ENCODE assay signal across 8 mouse cellular contexts in the genomic region with DNA sequence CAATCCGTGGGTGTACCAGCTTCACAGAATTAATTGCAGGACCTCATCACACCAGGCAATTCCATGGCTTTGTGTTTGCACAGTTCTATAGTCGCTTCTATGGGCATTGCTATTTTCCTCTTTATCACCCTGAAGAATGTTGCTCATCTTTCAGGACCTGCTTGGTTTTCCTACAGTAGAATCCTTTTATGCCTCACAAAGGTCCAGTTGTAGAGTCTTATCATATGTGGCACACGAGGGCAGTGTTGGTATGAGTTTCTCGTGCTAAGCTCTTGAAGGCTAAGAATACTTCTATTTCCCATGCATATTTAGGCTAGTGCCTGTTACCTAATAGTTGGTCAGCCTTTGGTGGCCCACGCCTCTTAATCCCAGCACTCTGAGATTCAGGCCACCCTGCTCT. TPM values are rescaled to one million over a fixed set of nuclear protein-coding genes. Genes with fewer than 3 reads are reported as not detected.
DNase-seq lines count a peak whose midpoint lies in the region; ATAC-seq and TF ChIP-seq lines count a peak whose summit lies in the region.

No protein-coding gene starts in this region.

- peak overlapping the region; percentile 94 for H3K4me3 ChIP-seq in kidney, adult 2 months (ENCODE audit: insufficient read depth, low read depth, low read length)
- peak overlapping the region; percentile 67 for H3K4me3 ChIP-seq in hindbrain, embryonic 12.5 days
- H3K4me3 ChIP-seq in midbrain, embryonic 10.5 days: peak overlapping the region; percentile 65

- TF ChIP-seq POLR2A in kidney, adult 2 months (IDR thresholded peaks at IDR 0.05; ENCODE audit: low read depth, low read length): no peak

- no peak for ATAC-seq in hindbrain, embryonic 12.5 days (ENCODE audit: low FRiP score)

- H3K4me2 ChIP-seq in hindbrain, embryonic 12.5 days (replicated peaks): peak overlapping the region; percentile 62

- no peaks in the 10 kb centered on the region for H3K9me3 ChIP-seq in hindbrain, embryonic 12.5 days (replicated peaks)
- H3K9me3 ChIP-seq in midbrain, embryonic 10.5 days (replicated peaks): no peaks in the 10 kb centered on the region

- H3K27ac ChIP-seq in kidney, adult 2 months (ENCODE audit: insufficient read depth, low read depth, low read length): no peak overlapping the region
- no peak overlapping the region for H3K27ac ChIP-seq in hindbrain, embryonic 12.5 days
- H3K27ac ChIP-seq in midbrain, embryonic 10.5 days (replicated peaks): peak overlapping the region; percentile 91

- WGBS in kidney, adult 2 months: 18% methylated on average over 5 of the region's 5 CpGs
- WGBS in hindbrain, embryonic 12.5 days: 51% methylated on average over 5 of the region's 5 CpGs
- 62% methylated on average over 5 of the region's 5 CpGs for WGBS in midbrain, embryonic 10.5 days

- no peaks in the 10 kb centered on the region for H3K36me3 ChIP-seq in kidney, adult 2 months (ENCODE audit: control insufficient read depth, insufficient read depth, low read length)
- no peaks in the 10 kb centered on the region for H3K36me3 ChIP-seq in hindbrain, embryonic 12.5 days
- H3K36me3 ChIP-seq in midbrain, embryonic 10.5 days: peaks cover 38% of the 10 kb centered on the region

- no peaks in the 10 kb centered on the region for H3K27me3 ChIP-seq in kidney, adult 2 months (replicated peaks; ENCODE audit: control insufficient read depth, insufficient read depth, low read length)
- no peaks in the 10 kb centered on the region for H3K27me3 ChIP-seq in hindbrain, embryonic 12.5 days
- peaks cover 14% of the 10 kb centered on the region for H3K27me3 ChIP-seq in midbrain, embryonic 10.5 days (ENCODE audit: low read depth, poor library complexity, severe bottlenecking)

- DNase-seq in kidney, adult 2 months: peak; percentile 23
- no peak for DNase-seq in kidney, postnatal 10 days
- DNase-seq in Muller cell, postnatal 12 days (ENCODE audit: inconsistent ontology term): peak; percentile 31
- no peak for DNase-seq in midbrain, embryonic 10.5 days (ENCODE audit: low spot score)
- DNase-seq in spleen, adult 18-20 months: no peak
- no peak for DNase-seq in spleen, adult 12 weeks (ENCODE audit: low spot score)
- no peak for DNase-seq in embryo, embryonic 11 days

- peak overlapping the region; percentile 83 for H3K9ac ChIP-seq in hindbrain, embryonic 12.5 days

- peaks cover 7% of the 10 kb centered on the region for H3K4me1 ChIP-seq in kidney, adult 2 months (ENCODE audit: control insufficient read depth, insufficient read depth, low read length)
- H3K4me1 ChIP-seq in hindbrain, embryonic 12.5 days: peaks cover 18% of the 10 kb centered on the region
- H3K4me1 ChIP-seq in midbrain, embryonic 10.5 days: peaks cover 33% of the 10 kb centered on the region

- TF ChIP-seq CTCF in kidney, adult 2 months (conservative IDR thresholded peaks at IDR 0.05; ENCODE audit: insufficient read depth, insufficient read length, low read depth, low read length): no peak

RNA-seq across cellular contexts. Expression of gene Pced1a, which starts 0.6 kb away (rescaled TPM):
- polyA plus RNA-seq in kidney, adult 2 months (2012; rRNA removed): 27.4 and 33.4 TPM in 2 replicates
- polyA plus RNA-seq in hindbrain, embryonic 12.5 days (2016; fragmentation: Nextera tagmentation; extraction: Ambion mirVana): 12.3 and 12.4 TPM in 2 replicates
- 13.9 and 14.4 TPM in 2 replicates for polyA plus RNA-seq in midbrain, embryonic 10.5 days (2016; fragmentation: Nextera tagmentation; extraction: Ambion mirVana)

RNA-seq across cellular contexts. Expression of gene Vps16, which starts 1.0 kb away (rescaled TPM):
- polyA plus RNA-seq in kidney, adult 2 months (2012; rRNA removed): 50.8 and 56.0 TPM in 2 replicates
- 107 and 115 TPM in 2 replicates for polyA plus RNA-seq in hindbrain, embryonic 12.5 days (2016; fragmentation: Nextera tagmentation; extraction: Ambion mirVana)
- polyA plus RNA-seq in midbrain, embryonic 10.5 days (2016; fragmentation: Nextera tagmentation; extraction: Ambion mirVana): 117 and 126 TPM in 2 replicates

RNA-seq across cellular contexts. Expression of gene Tmem239, which starts 18.8 kb away (rescaled TPM):
- polyA plus RNA-seq in kidney, adult 2 months (2012; rRNA removed): not detected in 2 replicates
- polyA plus RNA-seq in hindbrain, embryonic 12.5 days (2016; fragmentation: Nextera tagmentation; extraction: Ambion mirVana): not detected in 2 replicates
- polyA plus RNA-seq in midbrain, embryonic 10.5 days (2016; fragmentation: Nextera tagmentation; extraction: Ambion mirVana): 0.12 TPM in 1 of 2 replicates, not detected in the other

RNA-seq across cellular contexts. Expression of gene 1700020A23Rik, which starts 20.1 kb away (rescaled TPM):
- polyA plus RNA-seq in kidney, adult 2 months (2012; rRNA removed): 0.19 TPM in 1 of 2 replicates, not detected in the other
- 0.35 TPM in 1 of 2 replicates, not detected in the other for polyA plus RNA-seq in hindbrain, embryonic 12.5 days (2016; fragmentation: Nextera tagmentation; extraction: Ambion mirVana)
- 0.40 TPM in 1 of 2 replicates, not detected in the other for polyA plus RNA-seq in midbrain, embryonic 10.5 days (2016; fragmentation: Nextera tagmentation; extraction: Ambion mirVana)

RNA-seq across cellular contexts. Expression of gene Gm28372, which starts 20.1 kb away (rescaled TPM):
- not detected in 2 replicates for polyA plus RNA-seq in kidney, adult 2 months (2012; rRNA removed)
- polyA plus RNA-seq in hindbrain, embryonic 12.5 days (2016; fragmentation: Nextera tagmentation; extraction: Ambion mirVana): 0.34 TPM in 1 of 2 replicates, not detected in the other
- not detected in 2 replicates for polyA plus RNA-seq in midbrain, embryonic 10.5 days (2016; fragmentation: Nextera tagmentation; extraction: Ambion mirVana)

Comparison
In these comparisons a context has a peak if more than half of its experiments do, and no peak if none do; other contexts are left out.
1. DNase-seq: peak in kidney, adult 2 months (single experiment) and Muller cell, postnatal 12 days (single experiment); none in kidney, postnatal 10 days (single experiment), midbrain, embryonic 10.5 days (single experiment), spleen, adult 18-20 months (0 of 2), spleen, adult 12 weeks (single experiment) and embryo, embryonic 11 days (single experiment).
2. Peak in every context shown above with its lines, with median percentiles within 50 percentile points of each other: H3K4me3 ChIP-seq.